Mouse (Mus musculus) embryonic facial prominence, embryonic 15.5 days (tissue): ENCODE data around the gene Iqsec1. TPM values are rescaled to one million over a fixed set of nuclear protein-coding genes. Genes with fewer than 3 reads are reported as not detected.

Experiments used
- ATAC-seq: fragments of 200-750 bp; cut with Nextera tagmentation; 2 replicates; pipeline ENCODE4 v1.8.0; 2017; ENCODE audit warnings: low read depth, moderate TSS enrichment; ENCODE audit not compliant: insufficient number of reproducible peaks, low FRiP score, low TSS enrichment
- H3K27ac ChIP-seq: fragments of 300-500 bp; sonication (generic); replicated peaks from 2 replicates; pipeline ENCODE4 v1.5.1; 2015; ENCODE audit warnings: mild to moderate bottlenecking, inconsistent platforms
- H3K27me3 ChIP-seq: fragments of 300-500 bp; sonication (generic); 2 replicates; pipeline ENCODE4 v1.6.1; 2015; ENCODE audit warnings: inconsistent platforms
- H3K36me3 ChIP-seq: fragments of 300-500 bp; sonication (generic); 2 replicates; pipeline ENCODE4 v1.6.1; 2015; ENCODE audit warnings: mild to moderate bottlenecking, inconsistent platforms
- H3K4me1 ChIP-seq: fragments of 300-500 bp; sonication (generic); 2 replicates; pipeline ENCODE4 v1.6.1; 2015; ENCODE audit warnings: inconsistent platforms
- H3K4me2 ChIP-seq: fragments of 300-500 bp; sonication (generic); replicated peaks from 2 replicates; pipeline ENCODE4 v1.6.1; 2015; ENCODE audit warnings: mild to moderate bottlenecking, inconsistent platforms
- H3K4me3 ChIP-seq: fragments of 300-500 bp; sonication (generic); replicated peaks from 2 replicates; pipeline ENCODE4 v1.5.1; 2015; ENCODE audit warnings: mild to moderate bottlenecking, inconsistent platforms
- H3K9ac ChIP-seq: fragments of 300-500 bp; sonication (generic); 2 replicates; pipeline ENCODE4 v1.6.1; 2015; ENCODE audit warnings: inconsistent platforms
- H3K9me3 ChIP-seq: fragments of 300-500 bp; sonication (generic); replicated peaks from 2 replicates; pipeline ENCODE4 v1.6.1; 2016; ENCODE audit warnings: inconsistent platforms
- WGBS: fragments of 180-500 bp; shearing (Covaris S2); methylation state at CpG from one replicate; pipeline ENCODE4 v1.1.7; 2015; 5-methylcytosine and 5-hydroxymethylcytosine counted together
- polyA plus RNA-seq: library from polyadenylated mRNA; unstranded; fragments of >200 nt; fragmentation: Nextera tagmentation; extraction: Ambion mirVana; gene quantifications from 2 replicates; pipeline ENCODE4 v1.2.1, GENCODE M21; 2015

Gene Iqsec1
- polyA plus RNA-seq, 1 experiment from 2014 or later: 11.4 TPM

DNA sequence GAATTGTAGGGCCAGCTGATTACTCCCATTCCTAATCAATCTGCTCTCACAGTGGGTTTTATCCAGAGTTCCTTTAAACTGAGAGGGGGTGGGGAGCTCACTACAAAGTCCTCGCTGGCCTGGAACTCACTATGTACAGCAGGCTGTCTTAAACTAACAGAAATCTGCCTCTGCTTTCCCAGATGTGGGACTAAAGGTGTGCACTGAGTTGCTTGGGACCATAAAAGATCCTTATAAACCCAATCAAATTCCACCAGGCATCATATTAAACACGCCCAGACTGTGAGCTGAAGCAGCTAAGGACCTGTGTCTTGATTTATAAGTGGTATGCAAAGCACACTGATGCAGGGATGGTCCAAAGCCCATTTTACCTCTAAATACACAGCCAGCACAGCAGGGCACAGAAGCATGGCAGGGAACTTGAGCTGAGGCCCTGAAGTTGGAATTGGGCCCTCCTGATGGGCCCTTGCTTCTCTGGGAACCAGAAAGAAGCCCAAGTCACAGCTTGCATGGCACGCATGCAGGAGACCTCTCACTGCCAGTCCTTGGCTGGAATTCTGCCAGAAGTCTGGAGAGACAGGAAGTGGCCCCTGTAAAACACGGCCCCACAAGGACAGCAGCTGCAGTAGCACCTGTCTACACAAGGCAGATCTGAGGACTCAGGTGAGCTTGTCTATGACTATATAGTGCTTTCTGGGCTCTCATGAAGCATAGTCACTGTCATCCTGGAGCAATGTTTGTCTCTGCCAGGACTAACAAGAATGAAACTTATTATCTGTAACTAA lies 68.7 kb downstream of the Iqsec1 start:
- no peak for ATAC-seq
- Histone ChIP-seq H3K27me3 (no peaks in the 10 kb centered on the region), H3K4me3 (no peak overlapping the region), H3K27ac (no peak overlapping the region), H3K9me3 (no peaks in the 10 kb centered on the region), H3K36me3 (no peaks in the 10 kb centered on the region), H3K4me2 (no peak overlapping the region), H3K9ac (no peak overlapping the region), H3K4me1 (peaks cover 20% of the 10 kb centered on the region)
- WGBS: 47% methylated on average over 4 of the region's 4 CpGs

DNA sequence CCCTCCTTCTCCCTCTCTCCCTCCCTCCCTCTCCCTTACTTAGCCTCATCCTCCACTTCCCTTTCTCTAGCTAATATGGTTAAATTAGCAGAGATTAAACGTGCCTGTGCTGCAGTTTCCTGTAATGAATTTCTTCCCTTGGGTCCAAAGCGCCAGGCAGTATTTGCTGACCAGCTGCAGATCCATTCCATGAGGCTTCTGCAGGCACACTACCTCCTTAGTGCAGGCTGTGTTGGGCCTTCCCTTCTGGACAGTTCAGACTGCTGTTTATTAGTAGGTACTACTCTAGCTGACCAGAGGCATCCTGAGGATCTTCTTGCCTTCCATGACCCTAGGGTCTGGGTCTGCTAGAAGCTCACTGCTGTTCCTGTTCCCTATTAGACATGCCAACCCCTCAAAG lies 72.9 kb downstream of the Iqsec1 start:
- Histone ChIP-seq H3K9me3 (no peaks in the 10 kb centered on the region), H3K27ac (no peak overlapping the region), H3K36me3 (no peaks in the 10 kb centered on the region), H3K4me3 (no peak overlapping the region), H3K27me3 (no peaks in the 10 kb centered on the region), H3K4me2 (no peak overlapping the region), H3K9ac (no peak overlapping the region), H3K4me1 (peaks cover 13% of the 10 kb centered on the region)
- 34% methylated on average over 2 of the region's 2 CpGs for WGBS
- ATAC-seq: no peak

DNA sequence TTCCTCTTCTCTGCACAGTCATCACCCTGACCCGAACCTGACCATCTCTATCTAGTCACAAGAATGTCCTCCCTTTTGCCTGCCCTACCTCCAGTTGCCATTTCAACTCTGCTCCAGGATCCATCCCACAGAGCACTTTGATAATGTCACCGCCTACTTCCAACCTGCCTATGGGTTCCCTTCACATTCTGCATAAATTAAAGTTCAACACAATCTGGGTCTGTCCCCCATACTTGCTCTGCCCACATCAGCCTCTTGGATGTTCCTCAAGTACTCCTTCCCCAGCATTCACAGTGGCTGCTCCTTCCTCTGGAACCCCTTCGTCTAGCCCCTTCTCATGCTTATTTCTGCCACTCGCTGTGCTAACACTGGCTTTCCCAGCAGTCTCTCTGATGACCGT lies 74.7 kb downstream of the Iqsec1 start:
- H3K9me3 ChIP-seq: no peaks in the 10 kb centered on the region
- no peak overlapping the region for H3K4me3 ChIP-seq
- H3K36me3 ChIP-seq: no peaks in the 10 kb centered on the region
- no peak for ATAC-seq
- 86% methylated on average over 5 of the region's 5 CpGs for WGBS
- H3K4me2 ChIP-seq: no peak overlapping the region
- no peaks in the 10 kb centered on the region for H3K27me3 ChIP-seq
- no peaks in the 10 kb centered on the region for H3K4me1 ChIP-seq
- no peak overlapping the region for H3K27ac ChIP-seq
- H3K9ac ChIP-seq: no peak overlapping the region

DNA sequence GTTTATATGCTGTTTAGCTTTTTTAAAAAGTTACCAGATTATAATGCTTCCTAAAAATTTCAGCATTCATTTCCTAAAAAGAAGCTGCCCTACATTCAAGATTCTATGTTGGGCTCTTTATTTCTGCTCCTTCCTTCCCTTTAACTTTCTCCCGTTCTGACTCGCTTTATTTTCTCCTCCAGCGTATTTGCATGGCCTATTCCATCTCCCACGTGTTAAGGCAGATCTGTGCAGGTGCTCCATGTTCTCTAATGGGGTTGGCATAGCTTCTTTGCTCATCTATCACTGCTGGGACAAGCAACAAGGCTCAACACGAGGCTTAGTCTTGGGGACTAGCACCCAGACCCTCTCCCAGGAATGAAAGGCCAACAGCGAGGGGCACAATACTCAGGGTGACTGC lies 75.7 kb downstream of the Iqsec1 start:
- Histone ChIP-seq H3K27ac (no peak overlapping the region), H3K27me3 (no peaks in the 10 kb centered on the region), H3K36me3 (no peaks in the 10 kb centered on the region), H3K9me3 (no peaks in the 10 kb centered on the region), H3K4me1 (no peaks in the 10 kb centered on the region), H3K9ac (no peak overlapping the region), H3K4me2 (no peak overlapping the region), H3K4me3 (no peak overlapping the region)
- ATAC-seq: no peak
- WGBS: 67% methylated on average over 6 of the region's 6 CpGs

DNA sequence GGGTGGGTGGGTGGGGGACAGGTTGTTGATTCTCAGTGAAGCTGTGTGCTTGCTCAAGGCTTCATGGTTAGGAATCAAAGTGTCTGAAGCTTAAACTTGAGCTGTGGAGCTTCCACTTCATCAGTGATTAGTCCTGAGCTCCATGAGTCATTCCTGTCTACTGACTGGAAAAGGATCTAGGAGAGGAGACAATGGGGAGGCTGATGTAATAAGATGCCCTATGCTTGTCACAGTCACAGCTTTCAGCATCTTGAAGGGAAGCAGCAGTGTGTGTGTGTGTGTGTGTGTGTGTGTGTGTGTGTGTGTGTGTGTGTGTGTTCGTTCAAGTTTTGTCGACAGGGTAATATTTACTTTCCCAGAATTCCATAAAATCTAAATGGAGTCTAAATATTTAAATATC lies 84.3 kb downstream of the Iqsec1 start:
- Histone ChIP-seq H3K4me2 (no peak overlapping the region), H3K4me3 (no peak overlapping the region), H3K9me3 (no peaks in the 10 kb centered on the region), H3K36me3 (no peaks in the 10 kb centered on the region), H3K27me3 (no peaks in the 10 kb centered on the region), H3K4me1 (no peaks in the 10 kb centered on the region), H3K9ac (no peak overlapping the region), H3K27ac (no peak overlapping the region)
- WGBS: 88% methylated on average over 2 of the region's 2 CpGs
- ATAC-seq: no peak

DNA sequence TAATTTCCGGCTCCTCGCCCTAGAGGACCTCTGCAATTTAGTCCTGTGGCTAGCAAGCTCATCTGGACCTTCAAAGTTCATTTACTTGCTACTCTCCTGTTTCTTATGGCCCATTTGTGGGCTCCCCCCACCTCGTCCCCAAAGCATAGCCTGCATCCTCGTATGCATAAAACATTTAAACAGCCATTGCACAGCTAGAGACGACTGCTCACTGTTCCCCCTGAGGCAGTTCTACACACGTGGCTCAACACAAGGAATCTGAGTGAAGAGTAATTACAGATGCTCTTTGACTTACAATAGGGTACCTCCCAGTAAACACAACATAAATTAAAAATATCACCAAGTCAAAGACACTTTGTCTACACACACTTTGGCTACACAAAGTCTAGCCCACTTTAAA lies 88.2 kb downstream of the Iqsec1 start:
- 39% methylated on average over 6 of the region's 6 CpGs for WGBS
- no peak overlapping the region for H3K27ac ChIP-seq
- H3K4me2 ChIP-seq: no peak overlapping the region
- H3K9me3 ChIP-seq: no peaks in the 10 kb centered on the region
- H3K27me3 ChIP-seq: no peaks in the 10 kb centered on the region
- H3K36me3 ChIP-seq: no peaks in the 10 kb centered on the region
- no peak for ATAC-seq
- H3K9ac ChIP-seq: no peak overlapping the region
- H3K4me3 ChIP-seq: no peak overlapping the region
- H3K4me1 ChIP-seq: no peaks in the 10 kb centered on the region

DNA sequence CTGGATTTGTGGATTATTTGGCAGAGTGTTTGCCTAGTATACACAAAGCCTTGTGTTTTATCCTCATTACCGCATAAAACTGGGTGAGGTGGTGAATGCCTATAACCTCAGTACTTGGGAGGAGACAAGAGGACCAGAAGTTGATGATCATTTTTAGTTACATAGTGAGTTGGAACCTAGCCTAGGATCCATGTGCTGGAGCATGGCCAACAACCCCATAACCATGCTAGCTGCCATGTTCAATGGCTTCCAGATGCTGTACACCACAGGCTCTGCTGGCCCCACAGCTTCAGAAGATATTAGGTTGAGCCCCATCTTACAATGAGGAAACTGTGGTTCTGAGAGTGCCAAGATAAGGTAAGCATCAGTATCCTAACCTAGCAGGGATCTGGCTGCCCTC lies 89.2 kb downstream of the Iqsec1 start:
- 56% methylated on average over 1 of the region's 1 CpGs for WGBS
- H3K4me2 ChIP-seq: no peak overlapping the region
- ATAC-seq: 0 out of 2 replicates have a peak, but pooled peaks have one; percentile 24
- H3K27ac ChIP-seq: no peak overlapping the region
- no peak overlapping the region for H3K9ac ChIP-seq
- no peaks in the 10 kb centered on the region for H3K4me1 ChIP-seq
- no peaks in the 10 kb centered on the region for H3K36me3 ChIP-seq
- no peaks in the 10 kb centered on the region for H3K27me3 ChIP-seq
- H3K4me3 ChIP-seq: no peak overlapping the region
- no peaks in the 10 kb centered on the region for H3K9me3 ChIP-seq

DNA sequence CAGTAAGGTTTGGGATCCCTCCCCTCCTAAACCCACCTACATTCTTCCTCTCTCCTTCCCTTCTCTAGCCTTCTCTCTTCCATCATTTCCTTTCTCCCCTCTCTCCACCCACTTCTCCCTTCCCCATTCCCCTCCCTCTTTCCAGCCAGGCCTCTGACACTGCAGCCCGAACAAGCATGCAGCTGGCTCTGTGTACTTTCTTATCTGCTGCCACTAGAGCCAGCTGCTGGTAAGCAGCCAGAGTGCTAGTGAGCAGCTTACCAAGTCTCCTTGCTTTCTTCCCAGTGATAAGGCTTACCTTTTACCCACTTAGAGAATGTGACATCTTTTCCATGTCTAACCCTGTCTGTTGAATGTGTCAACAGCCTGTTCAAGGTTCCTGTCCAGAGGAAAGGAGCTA lies 90.4 kb downstream of the Iqsec1 start:
- Histone ChIP-seq H3K9ac (no peak overlapping the region), H3K4me3 (no peak overlapping the region), H3K9me3 (no peaks in the 10 kb centered on the region), H3K36me3 (no peaks in the 10 kb centered on the region), H3K27me3 (no peaks in the 10 kb centered on the region), H3K27ac (no peak overlapping the region), H3K4me1 (no peaks in the 10 kb centered on the region), H3K4me2 (no peak overlapping the region)
- WGBS: 23% methylated on average over 1 of the region's 1 CpGs
- no peak for ATAC-seq

DNA sequence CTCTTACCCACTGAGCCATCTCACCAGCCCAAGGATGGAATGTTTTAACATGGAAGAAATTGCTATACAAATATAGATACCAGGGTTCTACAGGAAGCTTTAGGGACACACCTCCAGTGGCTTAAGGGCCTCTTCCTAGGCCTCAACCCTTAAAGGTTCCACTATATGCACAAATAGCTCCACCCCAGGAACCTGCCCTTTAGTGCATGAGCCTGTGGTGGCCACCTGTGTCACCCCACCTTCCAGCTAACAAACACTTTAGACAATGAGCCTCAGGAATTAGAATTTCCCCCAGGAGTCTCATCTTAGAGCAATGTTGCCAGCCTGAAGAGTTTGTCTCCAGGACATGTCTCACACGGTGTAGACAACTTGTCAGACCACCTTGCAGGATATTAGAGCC lies 96.1 kb downstream of the Iqsec1 start:
- H3K4me2 ChIP-seq: no peak overlapping the region
- no peaks in the 10 kb centered on the region for H3K36me3 ChIP-seq
- no peak overlapping the region for H3K9ac ChIP-seq
- no peak overlapping the region for H3K4me3 ChIP-seq
- H3K27ac ChIP-seq: no peak overlapping the region
- no peak for ATAC-seq
- no peaks in the 10 kb centered on the region for H3K27me3 ChIP-seq
- WGBS: 66% methylated on average over 1 of the region's 1 CpGs
- no peaks in the 10 kb centered on the region for H3K9me3 ChIP-seq
- H3K4me1 ChIP-seq: no peaks in the 10 kb centered on the region

DNA sequence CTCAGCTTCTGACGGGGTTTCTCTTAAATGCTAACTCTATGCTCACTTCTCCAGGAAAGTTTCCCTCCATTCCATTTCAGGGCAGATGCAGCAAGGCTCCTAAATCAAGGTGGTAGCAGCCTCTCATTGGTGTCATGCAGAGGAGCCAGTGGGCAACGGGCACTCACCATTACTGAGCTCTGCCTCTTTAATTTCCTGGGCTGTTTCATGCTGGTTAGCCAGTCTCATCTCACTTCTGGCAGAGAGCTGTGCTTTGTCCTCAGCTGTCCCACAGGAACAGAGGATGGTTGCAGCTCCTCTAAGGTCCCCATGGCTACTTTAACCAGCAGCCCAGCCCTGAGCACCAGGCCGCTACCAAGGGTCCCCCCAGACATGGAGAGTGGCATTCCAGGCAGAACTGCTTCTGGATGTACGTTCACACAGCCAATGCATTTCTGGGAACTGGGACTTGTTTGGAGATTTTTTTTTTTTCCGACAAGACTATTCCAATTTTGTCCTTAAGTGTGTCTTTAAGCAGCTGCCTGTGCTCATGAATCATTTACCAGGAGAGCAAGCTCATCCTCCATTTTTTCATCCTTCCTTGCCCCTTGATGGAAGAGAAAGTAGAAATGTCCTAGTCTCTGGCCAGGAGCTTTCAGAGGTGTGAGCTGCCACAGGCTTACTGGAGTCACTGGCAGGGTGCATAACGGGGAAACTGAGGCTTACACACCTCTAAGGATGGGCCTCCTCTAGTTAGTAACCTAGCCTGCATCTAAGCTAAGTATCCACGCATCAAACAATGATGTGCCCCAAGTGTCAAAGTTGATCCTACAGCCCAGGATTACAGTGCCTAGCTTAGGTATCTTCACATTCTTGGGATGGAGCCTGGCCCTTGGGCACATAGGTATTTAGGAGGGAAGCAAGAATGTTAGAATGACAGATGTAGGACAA lies 98.9 kb downstream of the Iqsec1 start:
- Histone ChIP-seq H3K9me3 (no peaks in the 10 kb centered on the region), H3K4me1 (no peaks in the 10 kb centered on the region), H3K4me3 (no peak overlapping the region), H3K27me3 (no peaks in the 10 kb centered on the region), H3K9ac (no peak overlapping the region), H3K36me3 (no peaks in the 10 kb centered on the region), H3K27ac (no peak overlapping the region), H3K4me2 (no peak overlapping the region)
- 79% methylated on average over 7 of the region's 7 CpGs for WGBS
- no peak for ATAC-seq

DNA sequence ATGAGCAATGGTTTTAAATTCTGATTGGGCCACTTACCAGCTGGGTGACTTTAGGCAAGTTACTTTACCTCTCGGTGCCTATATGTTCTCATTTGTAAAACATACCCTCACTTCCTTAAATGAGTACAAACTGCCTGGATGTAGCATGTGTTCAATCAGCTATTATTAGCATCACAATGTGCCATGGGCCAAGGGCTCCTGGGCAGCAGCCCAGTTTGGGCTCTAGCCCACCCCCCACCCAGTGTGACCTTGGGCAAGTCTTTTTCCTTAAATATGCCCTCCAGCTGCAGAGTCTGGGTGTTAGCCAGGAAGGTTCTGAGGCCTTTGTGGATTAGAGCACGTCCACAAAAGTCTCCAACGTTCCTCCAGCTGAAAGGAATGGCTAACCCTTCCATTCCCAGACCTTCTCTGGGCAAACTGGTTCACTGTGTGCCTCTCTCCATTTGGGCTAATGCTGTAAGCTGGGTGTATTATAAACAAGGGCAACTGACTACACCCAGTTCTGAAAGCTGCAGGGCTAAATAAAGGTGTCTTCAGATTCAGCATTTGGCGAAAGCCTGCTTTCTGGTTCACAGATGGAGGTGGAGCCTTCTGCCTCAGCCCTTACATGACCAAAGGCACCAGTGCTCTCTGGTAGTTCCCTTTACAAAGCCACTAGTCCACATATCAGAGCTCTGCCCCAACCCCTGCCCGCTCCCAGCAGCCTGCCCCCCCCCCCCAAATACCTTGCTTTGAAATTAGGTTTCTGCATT lies 101.3 kb downstream of the Iqsec1 start:
- Histone ChIP-seq H3K9me3 (no peaks in the 10 kb centered on the region), H3K4me3 (no peak overlapping the region), H3K9ac (no peak overlapping the region), H3K4me1 (no peaks in the 10 kb centered on the region), H3K4me2 (no peak overlapping the region), H3K27ac (no peak overlapping the region), H3K36me3 (no peaks in the 10 kb centered on the region), H3K27me3 (no peaks in the 10 kb centered on the region)
- no peak for ATAC-seq
- WGBS: 67% methylated on average over 5 of the region's 5 CpGs
